In genomic region chr2:169584745-169585456, GRCm38 (mm10) we compare ENCODE assay signal across 25 mouse cellular contexts. TPM values are rescaled to one million over a fixed set of nuclear protein-coding genes. Genes with fewer than 3 reads are reported as not detected.
DNase-seq lines count a peak whose midpoint lies in the region; ATAC-seq and TF ChIP-seq lines count a peak whose summit lies in the region.
"Had no signal": no experiment of that assay in that cellular context is flagged by ENCODE, and none has a peak within 500 bp of the region (broad histone marks: within the 10 kb centered on the region; RNA-seq: fewer than 3 reads in every experiment).

No protein-coding gene starts in this region.

- WGBS in kidney, embryonic 14.5 days: 23% methylated on average over 15 of the region's 15 CpGs
- 40% methylated on average over 15 of the region's 15 CpGs for WGBS in forebrain, embryonic 14.5 days
- WGBS in midbrain, embryonic 15.5 days: 28% methylated on average over 15 of the region's 15 CpGs

- no peaks in the 10 kb centered on the region for H3K36me3 ChIP-seq in kidney, embryonic 14.5 days (ENCODE audit: control insufficient read depth, insufficient read depth, low read length)
- H3K36me3 ChIP-seq in forebrain, embryonic 14.5 days (ENCODE audit: control insufficient read depth, insufficient read depth, low read length): no peaks in the 10 kb centered on the region
- H3K36me3 ChIP-seq in midbrain, embryonic 15.5 days (replicated peaks): no peaks in the 10 kb centered on the region
- H3K36me3 ChIP-seq: limb, embryonic 13.5 days had no signal

- H3K27me3 ChIP-seq in kidney, embryonic 14.5 days (ENCODE audit: control insufficient read depth, insufficient read depth, low read length): no peaks in the 10 kb centered on the region
- H3K27me3 ChIP-seq in forebrain, embryonic 14.5 days (replicated peaks; ENCODE audit: control insufficient read depth, insufficient read depth, low read length): no peaks in the 10 kb centered on the region
- no peaks in the 10 kb centered on the region for H3K27me3 ChIP-seq in midbrain, embryonic 15.5 days (replicated peaks)
- H3K27me3 ChIP-seq: limb, embryonic 13.5 days had no signal

- H3K9me3 ChIP-seq in kidney, embryonic 14.5 days (ENCODE audit: control insufficient read depth, low read length): no peaks in the 10 kb centered on the region
- H3K9me3 ChIP-seq in forebrain, embryonic 14.5 days (replicated peaks; ENCODE audit: control insufficient read depth, low read length): no peaks in the 10 kb centered on the region
- H3K9me3 ChIP-seq in midbrain, embryonic 15.5 days: no peaks in the 10 kb centered on the region
- H3K9me3 ChIP-seq: limb, embryonic 13.5 days had no signal

- peak; percentile 74; the same call in 1 of the 2 replicates for ATAC-seq in kidney, embryonic 14.5 days (ENCODE audit: low FRiP score, low TSS enrichment)
- ATAC-seq in forebrain, embryonic 14.5 days: no peak
- ATAC-seq in midbrain, embryonic 15.5 days (replicated peaks): 0 out of 2 replicates have a peak, but pooled peaks have one; percentile 30
- ATAC-seq: inflammation-experienced regulatory T-cells, adult 6 months; lung, postnatal 0 days had no signal

- H3K4me3 ChIP-seq in kidney, embryonic 14.5 days (ENCODE audit: low read length): no peak overlapping the region
- no peak overlapping the region for H3K4me3 ChIP-seq in forebrain, embryonic 14.5 days (ENCODE audit: low read depth, low read length)
- H3K4me3 ChIP-seq in midbrain, embryonic 15.5 days: no peak overlapping the region
- H3K4me3 ChIP-seq in layer of hippocampus, adult 2 months: no peak overlapping the region
- H3K4me3 ChIP-seq: limb, embryonic 13.5 days; myocyte had no signal

- no peak for DNase-seq in kidney, postnatal 14 days
- peak; percentile 60 for DNase-seq in brain, embryonic 14.5 days (ENCODE audit: low read depth)
- peak; percentile 33 for DNase-seq in forebrain, embryonic 14.5 days (ENCODE audit: low spot score)
- DNase-seq in layer of hippocampus, adult 2 months (ENCODE audit: low spot score in 2 of 2): no peak
- DNase-seq in heart, postnatal 36 days: no peak
- DNase-seq: adrenal gland, postnatal 36 days; cerebellum, adult 9-10 months; gastrocnemius, postnatal 14 days; kidney, postnatal 10 days; spleen, adult 18-20 months; thymus, adult 18-20 months had no signal

- TF ChIP-seq CTCF in brain, embryonic 14.5 days (IDR thresholded peaks at IDR 0.05; ENCODE audit: borderline replicate concordance, extremely low read depth, insufficient read depth, insufficient read length): no peak
- TF ChIP-seq CTCF in layer of hippocampus, adult 2 months (conservative IDR thresholded peaks at IDR 0.05): no peak

- H3K4me2 ChIP-seq in kidney, embryonic 14.5 days (replicated peaks; ENCODE audit: low read depth, low read length): peak overlapping the region; percentile 28; the same call in 1 of the 2 replicates
- H3K4me2 ChIP-seq in forebrain, embryonic 14.5 days (ENCODE audit: low read length): 0 out of 2 replicates have a peak overlapping the region, but pooled peaks have one; percentile 3
- H3K4me2 ChIP-seq in midbrain, embryonic 15.5 days: peak overlapping the region; percentile 5; the same call in 1 of the 2 replicates
- H3K4me2 ChIP-seq: limb, embryonic 13.5 days had no signal

- 0 out of 2 replicates have a peak, but pooled peaks cover 6% of the 10 kb centered on the region for H3K4me1 ChIP-seq in kidney, embryonic 14.5 days (ENCODE audit: control insufficient read depth, insufficient read depth, low read length)
- peaks cover 3% of the 10 kb centered on the region; the same call in 1 of the 2 replicates for H3K4me1 ChIP-seq in forebrain, embryonic 14.5 days (ENCODE audit: control insufficient read depth, insufficient read depth, low read length)
- H3K4me1 ChIP-seq in midbrain, embryonic 15.5 days: peaks cover 18% of the 10 kb centered on the region
- H3K4me1 ChIP-seq: limb, embryonic 13.5 days had no signal

- no peak overlapping the region; the same call in 1 of the 2 replicates for H3K27ac ChIP-seq in kidney, embryonic 14.5 days (ENCODE audit: low read depth, low read length)
- no peak overlapping the region for H3K27ac ChIP-seq in forebrain, embryonic 14.5 days (ENCODE audit: low read depth, low read length)
- peak overlapping the region; percentile 48 for H3K27ac ChIP-seq in midbrain, embryonic 15.5 days
- H3K27ac ChIP-seq in layer of hippocampus, adult 2 months: no peak overlapping the region
- H3K27ac ChIP-seq: limb, embryonic 13.5 days; liver, embryonic 14.5 days had no signal

- TF ChIP-seq POLR2A in brain, embryonic 14.5 days (IDR thresholded peaks at IDR 0.05; ENCODE audit: borderline replicate concordance, extremely low read depth, insufficient read depth, insufficient read length, poor library complexity, severe bottlenecking): no peak

- H3K9ac ChIP-seq in kidney, embryonic 14.5 days (ENCODE audit: low read depth, low read length): no peak overlapping the region
- no peak overlapping the region for H3K9ac ChIP-seq in forebrain, embryonic 14.5 days (ENCODE audit: low read length)
- H3K9ac ChIP-seq in midbrain, embryonic 15.5 days: no peak overlapping the region
- H3K9ac ChIP-seq: limb, embryonic 13.5 days; liver, embryonic 14.5 days had no signal

- intact Hi-C loops in heart, postnatal 36 days (cut with DNase I): no loop called here

RNA-seq across cellular contexts. Expression of gene Gm11011, which starts 2.6 kb away (rescaled TPM):
- polyA plus RNA-seq in kidney, embryonic 14.5 days (2014; fragmentation: Nextera tagmentation; extraction: Ambion mirVana): not detected in 2 replicates
- polyA plus RNA-seq in brain, embryonic 14.5 days (2012; rRNA removed): not detected in 2 replicates
- polyA plus RNA-seq in forebrain, embryonic 14.5 days (2014; fragmentation: Nextera tagmentation; extraction: Ambion mirVana): not detected in 2 replicates
- polyA plus RNA-seq in midbrain, embryonic 15.5 days (2015; fragmentation: Nextera tagmentation; extraction: Ambion mirVana): not detected in 2 replicates
- not detected for total RNA-seq in layer of hippocampus, adult 2 months (2021)
- not detected for total RNA-seq in heart, postnatal 36 days (2021)
- total RNA-seq: adrenal gland, postnatal 36 days; ES-E14; gastrocnemius, postnatal 14 days; layer of hippocampus, postnatal 10 days; megakaryocyte, adult 5-6 weeks had no signal
- polyA plus RNA-seq: cortical plate, adult 2 months; frontal cortex, adult 2 months; heart, postnatal 0 days; inflammation-experienced regulatory T-cells, adult 6 months; limb, embryonic 13.5 days; liver, embryonic 14.5 days; lung, postnatal 0 days; myocyte; stomach, embryonic 14.5 days had no signal

RNA-seq across cellular contexts. Expression of gene Tshz2, which starts 47.9 kb away (rescaled TPM):
- 11.7 and 14.8 TPM in 2 replicates for polyA plus RNA-seq in kidney, embryonic 14.5 days (2014; fragmentation: Nextera tagmentation; extraction: Ambion mirVana)
- polyA plus RNA-seq in brain, embryonic 14.5 days (2012; rRNA removed): 18.9 and 42.6 TPM in 2 replicates
- 3.4 and 5.9 TPM in 2 replicates for polyA plus RNA-seq in forebrain, embryonic 14.5 days (2014; fragmentation: Nextera tagmentation; extraction: Ambion mirVana)
- polyA plus RNA-seq in midbrain, embryonic 15.5 days (2015; fragmentation: Nextera tagmentation; extraction: Ambion mirVana): 18.1 and 22.7 TPM in 2 replicates
- total RNA-seq in layer of hippocampus, adult 2 months (2021): 10 to 100 TPM; 25.1 to 33.5 TPM
- 10 to 100 TPM; 13.6 to 14.9 TPM for total RNA-seq in heart, postnatal 36 days (2021)
- total RNA-seq: megakaryocyte, adult 5-6 weeks had no signal
- polyA plus RNA-seq: myocyte had no signal

Comparison
In these comparisons a context has a peak if more than half of its experiments do, and no peak if none do; other contexts are left out.
1. DNase-seq: peak in brain, embryonic 14.5 days (single experiment) and forebrain, embryonic 14.5 days (single experiment); none in kidney, postnatal 14 days (single experiment), layer of hippocampus, adult 2 months (0 of 2) and heart, postnatal 36 days (0 of 2).
2. Peak in every context shown above with its lines, with median percentiles within 50 percentile points of each other: H3K4me2 ChIP-seq.